Mouse (Mus musculus) kidney, postnatal 0 days (tissue): ENCODE data around the gene Srp68. TPM values are rescaled to one million over a fixed set of nuclear protein-coding genes. Genes with fewer than 3 reads are reported as not detected.

Experiments used
- ATAC-seq: fragments of 200-750 bp; cut with Nextera tagmentation; replicated peaks from 2 replicates; pipeline ENCODE4 v1.8.0; 2017; ENCODE audit warnings: low read depth, moderate number of reproducible peaks, moderate TSS enrichment, moderate library complexity; ENCODE audit not compliant: low FRiP score
- DNase-seq: peaks from one replicate; pipeline ENCODE4 v3.0.0-alpha.2; 2016; ENCODE audit warnings: low spot score
- H3K27ac ChIP-seq: fragments of 300-500 bp; sonication (generic); 2 replicates; pipeline ENCODE4 v1.5.1; 2014; ENCODE audit warnings: mild to moderate bottlenecking
- H3K27me3 ChIP-seq: fragments of 300-500 bp; sonication (generic); 2 replicates; pipeline ENCODE4 v1.6.1; 2014; ENCODE audit warnings: low read length, mixed read lengths; ENCODE audit not compliant: insufficient read depth
- H3K36me3 ChIP-seq: fragments of 300-500 bp; sonication (generic); 2 replicates; pipeline ENCODE4 v1.6.1; 2014; ENCODE audit warnings: low read length, mixed read lengths; ENCODE audit not compliant: insufficient read depth
- H3K4me1 ChIP-seq: fragments of 300-500 bp; sonication (generic); replicated peaks from 2 replicates; pipeline ENCODE4 v1.6.1; 2014; ENCODE audit warnings: antibody characterized with exemption, low read length, mixed read lengths; ENCODE audit not compliant: insufficient read depth
- H3K4me2 ChIP-seq: fragments of 300-500 bp; sonication (generic); 2 replicates; pipeline ENCODE4 v1.6.1; 2014; ENCODE audit warnings: mild to moderate bottlenecking, low read length, moderate library complexity, mixed read lengths
- H3K4me3 ChIP-seq: fragments of 300-500 bp; sonication (generic); replicated peaks from 2 replicates; pipeline ENCODE4 v1.5.1; 2014; ENCODE audit warnings: low read depth, low read length
- H3K9ac ChIP-seq: fragments of 300-500 bp; sonication (generic); 2 replicates; pipeline ENCODE4 v1.6.1; 2014; ENCODE audit warnings: low read depth, low read length
- H3K9me3 ChIP-seq: fragments of 300-500 bp; sonication (generic); replicated peaks from 2 replicates; pipeline ENCODE4 v1.6.1; 2016; ENCODE audit warnings: low read length, inconsistent platforms, mixed read lengths
- CTCF ChIP-seq: IDR thresholded peaks from 2 replicates; pipeline ENCODE4 v1.5.1; 2016; ENCODE audit warnings: antibody characterized with exemption, low read depth, mild to moderate bottlenecking, moderate library complexity
- WGBS: fragments of 180-500 bp; shearing (Covaris S2); extraction: QIAGEN DNeasy Blood & Tissue Kit; methylation state at CpG from one replicate; pipeline ENCODE4 v1.1.7; 2014; 5-methylcytosine and 5-hydroxymethylcytosine counted together
- polyA plus RNA-seq: library from polyadenylated mRNA; unstranded; fragments of >200 nt; fragmentation: Nextera tagmentation; extraction: Ambion mirVana; gene quantifications from 2 replicates; pipeline ENCODE4 v1.2.1, GENCODE M21; 2015

The Srp68 gene
- polyA plus RNA-seq, 1 experiment from 2014 or later: 62.1 TPM

- Histone ChIP-seq H3K9me3 (no peaks in the 10 kb centered on the region), H3K36me3 (no peaks in the 10 kb centered on the region), H3K4me1 (no peaks in the 10 kb centered on the region), H3K4me2 (no peak overlapping the region), H3K27me3 (no peaks in the 10 kb centered on the region), H3K27ac (no peak overlapping the region), H3K4me3 (no peak overlapping the region), H3K9ac (no peak overlapping the region)
- WGBS: 66% methylated on average over 4 of the region's 4 CpGs
- DNase-seq: no peak
- no peak for ATAC-seq
- no peak for TF ChIP-seq CTCF
Measured at GRCm38 (mm10) chr11:116228699-116229098, 45.3 kb downstream of the Srp68 start.

GRCm38 (mm10) chr11:116226414-116226813 is 47.6 kb downstream of the Srp68 start:
- H3K27me3 ChIP-seq: no peaks in the 10 kb centered on the region
- H3K27ac ChIP-seq: no peak overlapping the region
- peak; percentile 97 for TF ChIP-seq CTCF
- H3K9me3 ChIP-seq: no peaks in the 10 kb centered on the region
- no peak overlapping the region for H3K4me3 ChIP-seq
- 0 out of 2 replicates have a peak, but pooled peaks have one; percentile 19 for ATAC-seq
- no peak overlapping the region for H3K9ac ChIP-seq
- peak; percentile 83 for DNase-seq
- H3K4me2 ChIP-seq: no peak overlapping the region
- 0% methylated on average over 2 of the region's 2 CpGs for WGBS
- no peaks in the 10 kb centered on the region for H3K36me3 ChIP-seq
- H3K4me1 ChIP-seq: 0 out of 2 replicates have a peak, but pooled peaks cover 6% of the 10 kb centered on the region

GRCm38 (mm10) chr11:116222740-116223059 is 51.3 kb downstream of the Srp68 start:
- Histone ChIP-seq H3K27ac (no peak overlapping the region), H3K27me3 (no peaks in the 10 kb centered on the region), H3K9ac (peak overlapping the region; percentile 46; the same call in 1 of the 2 replicates), H3K4me2 (peak overlapping the region; percentile 63), H3K9me3 (no peaks in the 10 kb centered on the region), H3K4me3 (peak overlapping the region; percentile 33), H3K36me3 (no peaks in the 10 kb centered on the region), H3K4me1 (peaks cover 18% of the 10 kb centered on the region)
- DNase-seq: no peak
- WGBS: 19% methylated on average over 23 of the region's 23 CpGs
- no peak for TF ChIP-seq CTCF
- ATAC-seq: no peak

GRCm38 (mm10) chr11:116221931-116222739 is 51.9 kb downstream of the Srp68 start:
- Histone ChIP-seq H3K36me3 (no peaks in the 10 kb centered on the region), H3K4me3 (peak overlapping the region; percentile 33), H3K9me3 (no peaks in the 10 kb centered on the region), H3K4me1 (peaks cover 18% of the 10 kb centered on the region), H3K4me2 (peak overlapping the region; percentile 63), H3K27me3 (no peaks in the 10 kb centered on the region), H3K9ac (peak overlapping the region; percentile 46; the same call in 1 of the 2 replicates), H3K27ac (no peak overlapping the region)
- ATAC-seq (no peak), DNase-seq (peak; percentile 61)
- 10% methylated on average over 53 of the region's 53 CpGs for WGBS
- peak; percentile 17; the same call in 1 of the 2 replicates for TF ChIP-seq CTCF

GRCm38 (mm10) chr11:116219885-116220284 is 54.1 kb downstream of the Srp68 start:
- DNase-seq (peak; percentile 77), ATAC-seq (0 out of 2 replicates have a peak, but pooled peaks have one; percentile 6)
- peaks cover 18% of the 10 kb centered on the region for H3K4me1 ChIP-seq
- no peak overlapping the region for H3K27ac ChIP-seq
- H3K27me3 ChIP-seq: no peaks in the 10 kb centered on the region
- H3K4me3 ChIP-seq: no peak overlapping the region
- WGBS: 27% methylated on average over 4 of the region's 4 CpGs
- peak; percentile 82 for TF ChIP-seq CTCF
- H3K9ac ChIP-seq: no peak overlapping the region
- no peak overlapping the region for H3K4me2 ChIP-seq
- H3K36me3 ChIP-seq: no peaks in the 10 kb centered on the region
- no peaks in the 10 kb centered on the region for H3K9me3 ChIP-seq

GRCm38 (mm10) chr11:116218737-116219400 is 55.1 kb downstream of the Srp68 start:
- H3K27me3 ChIP-seq: no peaks in the 10 kb centered on the region
- peak; percentile 80 for DNase-seq
- no peak overlapping the region for H3K4me2 ChIP-seq
- H3K27ac ChIP-seq: peak overlapping the region; percentile 72
- 47% methylated on average over 7 of the region's 7 CpGs for WGBS
- ATAC-seq: peak; percentile 54
- peaks cover 18% of the 10 kb centered on the region for H3K4me1 ChIP-seq
- H3K36me3 ChIP-seq: no peaks in the 10 kb centered on the region
- no peak overlapping the region for H3K4me3 ChIP-seq
- no peak for TF ChIP-seq CTCF
- H3K9ac ChIP-seq: no peak overlapping the region
- H3K9me3 ChIP-seq: no peaks in the 10 kb centered on the region
